In genomic region chr8:3394600-3394999, GRCm38 (mm10) we compare ENCODE assay signal across 9 mouse cellular contexts. TPM values are rescaled to one million over a fixed set of nuclear protein-coding genes. Genes with fewer than 3 reads are reported as not detected.
DNase-seq lines count a peak whose midpoint lies in the region; ATAC-seq lines count a peak whose summit lies in the region.
"Had no signal": no experiment of that assay in that cellular context is flagged by ENCODE, and none has a peak within 500 bp of the region (broad histone marks: within the 10 kb centered on the region; RNA-seq: fewer than 3 reads in every experiment).

No protein-coding gene starts in this region.

- H3K27me3 ChIP-seq in heart, embryonic 12.5 days (replicated peaks), result no peaks in the 10 kb centered on the region
- H3K27me3 ChIP-seq in embryonic facial prominence, embryonic 13.5 days, result no peaks in the 10 kb centered on the region
- no peaks in the 10 kb centered on the region for H3K27me3 ChIP-seq in midbrain, embryonic 16.5 days (ENCODE audit: control insufficient read depth, insufficient read depth, low read depth, low read length)

- H3K9me3 ChIP-seq in heart, embryonic 12.5 days (replicated peaks), result no peaks in the 10 kb centered on the region
- H3K9me3 ChIP-seq in embryonic facial prominence, embryonic 13.5 days, result no peaks in the 10 kb centered on the region
- H3K9me3 ChIP-seq in midbrain, embryonic 16.5 days (replicated peaks; ENCODE audit: control insufficient read depth, low read length, poor library complexity, severe bottlenecking), result no peaks in the 10 kb centered on the region

- no peak overlapping the region for H3K9ac ChIP-seq in heart, embryonic 12.5 days
- 0 out of 2 replicates have a peak overlapping the region, but pooled peaks have one; percentile 44 for H3K9ac ChIP-seq in embryonic facial prominence, embryonic 13.5 days
- H3K9ac ChIP-seq in midbrain, embryonic 16.5 days (ENCODE audit: low read depth, low read length), result 0 out of 2 replicates have a peak overlapping the region, but pooled peaks have one; percentile 13

- DNase-seq in heart, adult 8-10 months (ENCODE audit: low spot score), result no peak
- DNase-seq in kidney, adult 18-20 months, result peak; percentile 54
- DNase-seq in left cerebral cortex, adult 11 months (ENCODE audit: low spot score), result no peak
- DNase-seq in thymus, postnatal 25 days, result no peak
- DNase-seq in adipocyte (ENCODE audit: low spot score), result no peak

- whole genome bisulfite sequencing in heart, embryonic 12.5 days, result 24% methylated on average over 6 of the region's 6 CpGs
- 17% methylated on average over 6 of the region's 6 CpGs for WGBS in embryonic facial prominence, embryonic 13.5 days
- WGBS in midbrain, embryonic 16.5 days, result 6% methylated on average over 6 of the region's 6 CpGs

- H3K36me3 ChIP-seq in heart, embryonic 12.5 days, result 0 out of 2 replicates have a peak, but pooled peaks cover 12% of the 10 kb centered on the region
- 0 out of 2 replicates have a peak, but pooled peaks cover 15% of the 10 kb centered on the region for H3K36me3 ChIP-seq in embryonic facial prominence, embryonic 13.5 days
- H3K36me3 ChIP-seq in midbrain, embryonic 16.5 days (ENCODE audit: control insufficient read depth, insufficient read depth, low read length), result no peaks in the 10 kb centered on the region

- H3K27ac ChIP-seq in heart, embryonic 12.5 days (ENCODE audit: poor library complexity, severe bottlenecking), result no peak overlapping the region
- H3K27ac ChIP-seq in embryonic facial prominence, embryonic 13.5 days, result no peak overlapping the region
- H3K27ac ChIP-seq in midbrain, embryonic 16.5 days (ENCODE audit: low read length), result no peak overlapping the region

- no peak overlapping the region for H3K4me3 ChIP-seq in heart, embryonic 12.5 days
- peak overlapping the region; percentile 11; the same call in 1 of the 2 replicates for H3K4me3 ChIP-seq in embryonic facial prominence, embryonic 13.5 days
- no peak overlapping the region for H3K4me3 ChIP-seq in midbrain, embryonic 16.5 days (ENCODE audit: low read depth, low read length)

- H3K4me2 ChIP-seq in heart, embryonic 12.5 days, result peak overlapping the region; percentile 92
- H3K4me2 ChIP-seq in embryonic facial prominence, embryonic 13.5 days, result peak overlapping the region; percentile 82
- H3K4me2 ChIP-seq in midbrain, embryonic 16.5 days (ENCODE audit: low read length), result peak overlapping the region; percentile 25

- ATAC-seq in heart, embryonic 12.5 days (ENCODE audit: insufficient number of reproducible peaks, low FRiP score), result no peak
- ATAC-seq in embryonic facial prominence, embryonic 13.5 days (ENCODE audit: insufficient number of reproducible peaks, insufficient read depth, low FRiP score, low TSS enrichment, low read depth), result no peak
- ATAC-seq in midbrain, embryonic 16.5 days, result no peak

- H3K4me1 ChIP-seq in heart, embryonic 12.5 days (replicated peaks), result peaks cover 23% of the 10 kb centered on the region
- H3K4me1 ChIP-seq in embryonic facial prominence, embryonic 13.5 days, result peaks cover 23% of the 10 kb centered on the region
- peaks cover 23% of the 10 kb centered on the region for H3K4me1 ChIP-seq in midbrain, embryonic 16.5 days (ENCODE audit: control insufficient read depth, insufficient read depth, low read length)

RNA-seq across cellular contexts. Expression of gene Arhgef18, which starts 1.8 kb away (rescaled TPM):
- 7.1 and 8.2 TPM in 2 replicates for polyA plus RNA-seq in heart, embryonic 12.5 days (2016; fragmentation: Nextera tagmentation; extraction: Ambion mirVana)
- 10 to 100 TPM; 15.0 to 17.4 (median 15.8) TPM for total RNA-seq in heart, adult 8-10 months (2022)
- 10.3 and 11.2 TPM in 2 replicates for polyA plus RNA-seq in embryonic facial prominence, embryonic 13.5 days (2015; fragmentation: Nextera tagmentation; extraction: Ambion mirVana)
- polyA plus RNA-seq in midbrain, embryonic 16.5 days (2015; fragmentation: Nextera tagmentation; extraction: Ambion mirVana), result 12.0 and 12.1 TPM in 2 replicates

RNA-seq across cellular contexts. Expression of gene A430078G23Rik, which starts 41.4 kb away (rescaled TPM):
- polyA plus RNA-seq in heart, embryonic 12.5 days (2016; fragmentation: Nextera tagmentation; extraction: Ambion mirVana), result not detected in 2 replicates
- 1 to 10 TPM in 1 of 4 experiments, under 1 TPM in 3; 0.19 to 1.5 (median 0.33) TPM for total RNA-seq in heart, adult 8-10 months (2022)
- not detected in 2 replicates for polyA plus RNA-seq in embryonic facial prominence, embryonic 13.5 days (2015; fragmentation: Nextera tagmentation; extraction: Ambion mirVana)
- not detected in 2 replicates for polyA plus RNA-seq in midbrain, embryonic 16.5 days (2015; fragmentation: Nextera tagmentation; extraction: Ambion mirVana)
- polyA plus RNA-seq: erythroblast, embryonic 14.5 days had no signal

Comparison
In these comparisons a context has a peak if more than half of its experiments do, and no peak if none do; other contexts are left out.
1. H3K4me2 ChIP-seq: peak in every context shown above with its lines; median percentile 92 in heart, embryonic 12.5 days; 82 in embryonic facial prominence, embryonic 13.5 days; 25 in midbrain, embryonic 16.5 days.